Mouse (Mus musculus): Measurements from ENCODE around the gene Slamf6.
"Not testable (repeated sequence)": the region's sequence is repeated elsewhere in the genome, so short reads cannot be mapped to it uniquely, and the experiment has no call there.

Gene Slamf6

GRCm38 (mm10) chr1:171960726-171961125 lies 43.4 kb downstream of the Slamf6 start:
- DNase-seq, result no peak

- DNase-seq, result peak; percentile 75
These were observed 44.4 kb downstream of the Slamf6 start for GRCm38 (mm10) chr1:171961704-171962103.

GRCm38 (mm10) chr1:171963613-171964012 lies 46.3 kb downstream of the Slamf6 start:
- DNase-seq, result no peak

- peak; percentile 26 for DNase-seq
These were observed 48.9 kb downstream of the Slamf6 start for GRCm38 (mm10) chr1:171966054-171966790.

- DNase-seq, result no peak
These were observed 51.9 kb downstream of the Slamf6 start for GRCm38 (mm10) chr1:171969221-171969620.

- DNase-seq, result no peak
These were observed 53.7 kb downstream of the Slamf6 start for GRCm38 (mm10) chr1:171970854-171971586.

- DNase-seq, result not testable (repeated sequence)
These were observed 57.0 kb downstream of the Slamf6 start for GRCm38 (mm10) chr1:171974361-171974760.

- no peak for DNase-seq
These were observed 58.1 kb downstream of the Slamf6 start for GRCm38 (mm10) chr1:171975377-171975776.

GRCm38 (mm10) chr1:171975831-171976230 lies 58.5 kb downstream of the Slamf6 start:
- DNase-seq, result no peak

- DNase-seq, result no peak
These were observed 59.7 kb downstream of the Slamf6 start for GRCm38 (mm10) chr1:171976826-171977539.

GRCm38 (mm10) chr1:171977891-171978290 lies 60.6 kb downstream of the Slamf6 start:
- DNase-seq, result no peak

- DNase-seq, result no peak
These were observed 62.8 kb downstream of the Slamf6 start for GRCm38 (mm10) chr1:171979969-171980730.

- DNase-seq, result no peak
These were observed 64.9 kb downstream of the Slamf6 start for GRCm38 (mm10) chr1:171982170-171982569.

GRCm38 (mm10) chr1:171982740-171983139 lies 65.4 kb downstream of the Slamf6 start:
- no peak for DNase-seq

GRCm38 (mm10) chr1:171983372-171984001 lies 66.2 kb downstream of the Slamf6 start:
- DNase-seq, result no peak

- no peak for DNase-seq
These were observed 66.8 kb downstream of the Slamf6 start for GRCm38 (mm10) chr1:171984121-171984520.

- DNase-seq, result no peak
These were observed 74.6 kb downstream of the Slamf6 start for GRCm38 (mm10) chr1:171991883-171992282.

- DNase-seq, result no peak
These were observed 75.7 kb downstream of the Slamf6 start for GRCm38 (mm10) chr1:171992901-171993530.

GRCm38 (mm10) chr1:171994501-171994900 lies 77.2 kb downstream of the Slamf6 start:
- DNase-seq, result peak; percentile 53

GRCm38 (mm10) chr1:171994918-171995715 lies 77.8 kb downstream of the Slamf6 start:
- peak; percentile 47 for DNase-seq

GRCm38 (mm10) chr1:171996701-171997100 lies 79.4 kb downstream of the Slamf6 start:
- DNase-seq, result no peak
